Mouse (Mus musculus) bone marrow macrophage, adult 2 months (primary cell): ENCODE results near the gene Inpp5b. TPM values are rescaled to one million over a fixed set of nuclear protein-coding genes. Genes with fewer than 3 reads are reported as not detected.
A peak's percentile ranks its signal among the peaks of the same experiment; 100 is the strongest.
"Not testable (repeated sequence)": the region's sequence is repeated elsewhere in the genome, so short reads cannot be mapped to it uniquely, and the experiment has no call there.

Source experiments
- H3K27ac ChIP-seq: 2 replicates; pipeline ENCODE4 v1.5.1; 2012; ENCODE audit warnings: low read depth, low read length; ENCODE audit not compliant: insufficient read depth
- H3K4me1 ChIP-seq: 2 replicates; pipeline ENCODE4 v1.6.1; 2012; ENCODE audit warnings: low read length; ENCODE audit not compliant: control insufficient read depth, insufficient read depth
- H3K4me3 ChIP-seq: 2 replicates; pipeline ENCODE4 v1.5.1; 2012; ENCODE audit warnings: mild to moderate bottlenecking, low read length, moderate library complexity; ENCODE audit not compliant: insufficient read depth
- CTCF ChIP-seq: IDR thresholded peaks from 2 replicates; pipeline ENCODE4 v1.5.1; 2012; ENCODE audit warnings: low read depth, mild to moderate bottlenecking, low read length, moderate library complexity
- POLR2A ChIP-seq: IDR thresholded peaks from 2 replicates; pipeline ENCODE4 v1.6.1; 2012; ENCODE audit warnings: mild to moderate bottlenecking, low read depth, low read length, borderline replicate concordance
- polyA plus RNA-seq: library from polyadenylated mRNA; stranded (reverse); fragments of >200 nt; gene quantifications from 2 replicates; pipeline ENCODE4 v1.2.4, GENCODE M21; 2012; ENCODE audit not compliant: missing spikeins, insufficient read depth, insufficient read length

The Inpp5b gene
- polyA plus RNA-seq, 1 experiment, result 33.8 TPM

DNA sequence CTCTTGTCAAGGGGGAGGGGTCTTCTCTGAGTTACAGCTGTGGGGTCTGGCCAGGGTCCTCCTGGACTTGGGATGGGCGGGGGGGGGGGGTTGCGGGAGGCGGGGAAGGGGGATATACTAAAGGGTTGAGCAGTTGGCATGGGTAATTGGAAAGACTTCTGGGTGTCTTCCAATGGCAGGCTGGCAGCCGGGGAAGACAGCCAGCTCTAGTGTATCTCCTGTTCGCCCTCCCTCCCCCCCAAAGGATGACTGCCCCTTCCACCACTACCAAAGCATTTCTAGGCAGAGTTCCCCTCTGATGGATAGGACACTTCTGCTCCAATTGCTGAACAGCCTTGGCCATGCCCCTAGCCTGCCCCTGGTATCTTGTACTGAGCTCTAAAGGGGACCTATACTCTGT is 39.7 kb upstream of the Inpp5b start:
- peaks cover 27% of the 10 kb centered on the region for H3K4me1 ChIP-seq
- H3K27ac ChIP-seq, result peak overlapping the region; percentile 87; the same call in 1 of the 2 replicates
- H3K4me3 ChIP-seq, result peak overlapping the region; percentile 85
- no peak for TF ChIP-seq CTCF
- no peak for TF ChIP-seq POLR2A

DNA sequence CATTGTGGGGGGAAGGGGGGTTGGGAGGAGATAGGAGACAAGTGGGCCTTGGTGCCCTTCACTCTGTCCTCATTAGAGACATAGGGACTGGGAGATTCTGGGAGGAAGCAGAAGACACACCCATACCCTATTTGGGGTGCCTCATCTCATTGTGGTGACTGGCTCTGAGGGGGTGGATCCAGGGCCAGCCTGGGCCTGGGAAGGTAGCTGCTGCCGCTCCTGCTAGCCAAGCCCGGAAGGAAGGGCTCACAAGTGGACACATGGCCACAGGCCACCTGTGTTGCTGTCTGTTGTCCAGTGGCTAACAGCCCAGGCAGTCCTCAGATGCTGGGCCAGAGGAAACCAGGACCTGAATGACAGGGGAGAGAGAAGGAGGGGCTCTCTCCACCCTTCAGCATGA is 38.2 kb upstream of the Inpp5b start:
- Histone ChIP-seq H3K4me3 (peak overlapping the region; percentile 60), H3K4me1 (peaks cover 32% of the 10 kb centered on the region), H3K27ac (peak overlapping the region; percentile 99)
- TF ChIP-seq CTCF (no peak), POLR2A (no peak)

DNA sequence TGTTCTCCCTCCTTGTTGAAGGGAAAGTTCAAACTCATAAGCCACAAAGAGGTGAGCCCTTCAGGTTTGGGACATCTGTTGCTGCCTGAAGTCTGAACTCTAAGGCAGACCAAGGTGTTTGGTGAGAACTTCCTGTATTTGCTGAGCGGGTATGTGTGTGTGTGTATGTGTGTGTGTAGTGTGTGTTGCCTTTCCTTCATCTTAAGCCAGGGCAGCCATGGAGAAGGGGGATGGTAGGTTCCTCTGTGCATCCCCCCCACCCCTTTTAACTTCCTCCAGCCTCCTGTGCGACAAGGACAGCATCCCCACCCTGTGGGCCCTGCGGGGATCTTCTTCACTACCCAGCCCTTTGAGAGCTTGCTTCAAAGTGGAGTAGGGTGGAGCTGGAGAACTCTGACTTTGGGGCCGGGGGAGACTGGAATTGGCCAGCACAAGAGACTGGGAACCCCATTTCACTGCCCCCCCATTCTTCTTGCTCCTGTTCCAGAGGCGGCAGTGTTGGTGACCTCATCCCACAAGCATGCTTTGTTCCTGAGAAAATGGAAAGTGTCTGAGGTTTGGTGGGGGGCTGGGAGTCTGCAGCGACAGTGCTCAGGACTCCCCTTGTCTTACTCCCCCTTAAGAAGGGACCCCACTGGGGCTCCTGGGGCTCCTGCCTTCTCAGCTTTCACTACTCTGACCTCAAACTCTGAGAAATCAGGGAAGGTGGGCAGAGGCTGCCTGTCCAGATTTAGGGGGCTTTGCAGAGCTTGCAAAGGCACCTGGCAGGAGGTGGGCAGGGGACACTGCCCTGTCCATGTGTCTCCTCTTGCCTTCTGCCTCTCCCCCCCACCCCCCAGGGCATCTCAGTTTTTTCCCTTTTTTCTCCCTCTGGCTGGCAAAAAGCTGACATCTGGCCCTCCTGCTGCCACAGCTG is 37.5 kb upstream of the Inpp5b start:
- Histone ChIP-seq H3K4me3 (peak overlapping the region; percentile 60), H3K4me1 (peaks cover 27% of the 10 kb centered on the region), H3K27ac (peak overlapping the region; percentile 99)
- no peak for TF ChIP-seq CTCF

DNA sequence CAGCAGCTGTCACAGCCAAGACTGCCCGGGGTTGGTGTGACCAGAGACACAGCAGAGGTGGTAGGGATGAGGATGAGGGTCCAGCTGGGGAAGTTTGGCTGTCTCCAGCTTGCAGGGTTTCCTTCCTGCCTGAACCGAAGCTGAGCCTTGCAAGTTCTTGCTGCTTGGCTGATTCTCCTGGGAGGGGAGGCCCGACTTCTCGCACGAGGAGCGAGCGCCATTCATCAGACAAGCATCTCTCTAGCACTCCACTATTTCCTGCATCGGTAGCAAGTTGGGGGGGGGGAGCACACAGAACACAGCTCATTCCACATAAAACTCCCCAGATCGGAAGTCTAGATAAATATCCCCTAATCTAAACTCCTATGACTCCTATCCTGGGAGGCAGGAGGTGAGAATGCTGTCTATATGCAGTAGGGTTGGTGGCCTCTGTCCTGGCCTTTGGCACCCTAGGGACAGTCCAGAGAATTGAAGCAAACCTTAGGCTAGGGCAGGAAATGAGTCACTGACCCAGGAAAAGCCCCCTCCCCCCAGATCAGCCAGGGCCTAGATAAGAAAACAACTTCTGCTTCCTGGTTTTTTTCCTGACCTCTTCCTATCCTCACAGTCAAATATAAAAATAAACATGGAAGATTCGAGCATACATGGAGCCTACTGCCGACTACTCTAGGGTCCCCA is 36.7 kb upstream of the Inpp5b start:
- H3K27ac ChIP-seq, result peak overlapping the region; percentile 99
- TF ChIP-seq POLR2A (no peak), CTCF (no peak)
- H3K4me3 ChIP-seq, result peak overlapping the region; percentile 60
- peaks cover 26% of the 10 kb centered on the region for H3K4me1 ChIP-seq

DNA sequence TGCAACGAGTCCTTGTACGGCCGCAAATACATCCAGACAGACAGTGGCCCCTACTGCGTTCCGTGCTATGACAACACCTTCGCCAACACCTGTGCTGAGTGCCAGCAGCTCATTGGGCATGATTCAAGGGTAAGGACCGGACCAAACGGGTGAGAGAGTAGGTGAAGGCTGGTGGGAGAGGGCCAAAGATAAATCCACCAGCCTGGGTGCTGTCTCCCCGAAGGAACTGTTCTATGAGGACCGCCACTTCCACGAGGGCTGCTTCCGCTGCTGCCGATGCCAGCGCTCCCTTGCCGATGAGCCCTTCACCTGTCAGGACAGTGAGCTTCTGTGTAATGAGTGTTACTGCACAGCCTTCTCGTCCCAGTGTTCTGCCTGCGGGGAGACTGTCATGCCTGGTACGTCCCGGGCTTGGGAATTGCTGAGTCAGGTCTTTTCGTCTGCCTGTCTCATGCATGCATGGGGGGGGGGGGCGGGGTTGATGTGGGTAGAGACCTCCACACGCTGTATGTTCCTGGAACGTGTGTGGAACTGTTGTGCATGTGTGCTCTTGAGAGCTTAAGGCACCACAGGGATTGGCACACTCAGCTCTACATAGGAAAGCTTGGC is 35.9 kb upstream of the Inpp5b start:
- TF ChIP-seq POLR2A (no peak), CTCF (no peak)
- peak overlapping the region; percentile 99 for H3K27ac ChIP-seq
- H3K4me3 ChIP-seq, result peak overlapping the region; percentile 60
- H3K4me1 ChIP-seq, result peaks cover 31% of the 10 kb centered on the region

DNA sequence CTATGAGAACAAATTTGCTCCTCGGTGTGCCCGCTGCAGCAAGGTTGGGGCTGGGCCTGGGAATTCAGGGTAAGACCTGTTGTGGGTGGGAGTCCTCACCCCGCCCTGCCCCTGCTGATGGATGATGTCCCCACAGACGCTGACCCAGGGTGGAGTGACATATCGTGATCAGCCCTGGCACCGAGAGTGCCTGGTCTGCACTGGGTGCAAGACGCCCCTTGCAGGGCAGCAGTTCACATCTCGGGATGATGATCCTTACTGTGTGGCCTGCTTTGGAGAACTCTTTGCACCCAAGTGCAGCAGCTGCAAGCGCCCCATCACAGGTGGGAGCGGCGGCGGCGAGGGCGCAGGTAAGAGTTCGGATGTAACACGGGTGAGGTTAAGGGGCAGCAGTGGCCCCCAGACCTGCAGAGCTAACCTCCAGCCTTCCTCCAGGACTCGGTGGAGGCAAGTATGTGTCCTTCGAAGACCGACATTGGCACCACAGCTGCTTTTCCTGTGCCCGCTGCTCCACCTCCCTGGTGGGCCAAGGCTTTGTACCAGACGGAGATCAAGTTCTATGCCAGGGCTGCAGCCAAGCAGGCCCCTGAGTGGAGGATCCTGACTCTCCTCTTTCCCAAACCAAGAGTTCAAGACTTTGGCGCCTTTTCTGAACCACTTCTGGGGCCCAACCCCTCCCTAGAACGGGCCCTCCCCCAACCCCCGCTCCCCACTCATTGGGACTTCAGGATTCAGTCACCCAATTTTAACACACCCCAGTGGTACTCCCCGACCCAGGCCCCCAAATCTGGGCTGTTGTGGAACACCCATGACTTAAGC is 34.1 kb upstream of the Inpp5b start:
- peak overlapping the region; percentile 99 for H3K27ac ChIP-seq
- H3K4me3 ChIP-seq, result not testable (repeated sequence)
- H3K4me1 ChIP-seq, result peaks cover 37% of the 10 kb centered on the region

DNA sequence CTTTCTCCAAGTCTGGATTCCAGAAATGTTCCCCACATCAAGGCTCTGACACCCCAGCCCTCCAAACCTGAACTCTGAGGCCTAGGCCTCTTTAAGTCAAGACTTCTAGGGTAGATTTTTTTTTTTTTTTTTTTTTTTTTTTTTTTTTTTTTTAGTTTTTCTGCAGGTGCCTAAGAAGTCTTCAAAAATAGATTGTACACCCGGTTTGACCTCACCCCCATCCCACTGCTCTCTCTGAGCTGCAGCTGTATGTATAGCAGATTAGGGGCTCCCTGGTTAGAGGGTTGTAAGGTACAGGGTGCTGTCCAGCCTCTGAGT is 33.5 kb upstream of the Inpp5b start:
- Histone ChIP-seq H3K27ac (peak overlapping the region; percentile 93), H3K4me3 (peak overlapping the region; percentile 27), H3K4me1 (peaks cover 37% of the 10 kb centered on the region)

DNA sequence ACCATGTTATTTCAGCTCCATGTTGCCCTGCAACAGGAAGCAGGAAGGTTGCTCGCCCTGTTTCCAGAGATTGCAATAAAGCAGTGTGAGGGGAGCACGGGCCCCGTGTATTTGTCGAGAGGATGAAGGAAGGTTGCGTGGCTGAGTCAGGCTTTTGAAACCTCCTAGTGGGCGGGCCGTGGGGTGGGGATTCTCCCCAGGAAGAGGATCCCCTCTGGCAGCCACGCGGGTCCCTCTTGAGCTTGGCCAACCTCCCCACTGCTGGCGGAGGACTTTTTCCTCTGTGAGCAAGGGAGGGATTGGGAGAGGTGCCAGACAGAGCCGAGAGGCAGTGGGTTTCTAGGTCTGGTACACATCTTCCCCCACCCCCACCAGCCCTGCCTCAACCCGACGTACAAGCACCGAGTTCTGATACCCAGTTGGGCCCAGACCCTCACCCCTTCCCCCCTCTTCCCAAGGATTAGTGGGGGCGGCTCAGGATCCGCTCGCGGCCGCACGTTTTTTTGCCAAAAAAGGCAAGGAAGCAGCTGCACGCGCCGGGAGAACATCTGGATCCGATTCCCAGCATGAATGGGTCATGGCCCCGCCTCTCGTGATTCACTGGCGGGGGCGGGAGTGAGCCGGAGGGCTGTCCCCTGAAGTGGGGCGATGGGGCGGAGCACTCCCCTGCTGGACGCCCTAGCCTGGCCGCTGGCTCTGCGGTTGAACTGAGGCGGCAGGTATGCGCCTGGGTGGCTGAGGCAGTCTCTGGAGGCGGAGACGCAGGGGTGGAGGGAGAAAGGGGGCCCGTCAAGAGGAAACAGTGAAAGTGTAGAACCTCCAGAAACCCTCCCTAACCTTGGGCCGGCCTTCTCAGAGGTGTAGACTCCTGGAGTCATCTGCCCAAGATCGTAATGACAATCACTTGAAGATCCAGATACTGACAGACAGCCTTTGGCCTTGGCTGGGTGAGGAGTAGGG is 32.9 kb upstream of the Inpp5b start:
- Histone ChIP-seq H3K4me3 (peak overlapping the region; percentile 53), H3K27ac (peak overlapping the region; percentile 93), H3K4me1 (peaks cover 39% of the 10 kb centered on the region)
- no peak for TF ChIP-seq CTCF
- no peak for TF ChIP-seq POLR2A

DNA sequence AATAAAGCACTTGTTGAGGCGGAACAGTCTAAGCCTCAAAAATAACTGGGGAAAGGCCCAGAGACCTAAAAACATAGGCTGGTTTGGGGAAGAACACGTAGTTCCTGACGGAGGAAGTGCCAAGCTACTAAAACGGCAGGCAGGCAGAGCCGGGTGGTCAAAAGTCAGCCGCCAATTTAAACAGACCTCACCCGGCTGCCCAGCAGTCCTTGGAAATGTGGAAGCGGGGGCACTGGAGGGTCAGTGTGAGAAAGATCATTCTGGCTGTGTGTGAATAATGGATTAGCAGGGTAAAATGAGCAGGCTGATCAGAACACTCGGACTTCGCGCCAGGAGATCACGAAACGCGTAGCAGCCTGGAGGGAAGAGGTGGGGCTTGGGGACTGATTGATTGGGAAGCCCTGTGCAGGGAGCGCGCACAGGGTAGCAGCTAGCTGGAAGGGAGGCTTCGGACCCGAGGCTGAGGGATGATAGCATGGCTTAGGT is 31.6 kb upstream of the Inpp5b start:
- Histone ChIP-seq H3K4me1 (peaks cover 39% of the 10 kb centered on the region), H3K27ac (peak overlapping the region; percentile 93), H3K4me3 (peak overlapping the region; percentile 55)
- TF ChIP-seq POLR2A, result no peak
- TF ChIP-seq CTCF, result no peak
